Mouse (Mus musculus) intestine, embryonic 16.5 days (tissue): ENCODE results near the gene Clcn2. TPM values are rescaled to one million over a fixed set of nuclear protein-coding genes. Genes with fewer than 3 reads are reported as not detected.

Experiments used
- ATAC-seq: fragments of 200-750 bp; cut with Nextera tagmentation; 2 replicates; pipeline ENCODE4 v1.8.0; 2017; ENCODE audit warnings: moderate TSS enrichment, moderate library complexity
- H3K27ac ChIP-seq: fragments of 300-500 bp; sonication (generic); 2 replicates; pipeline ENCODE4 v1.5.1; 2014; ENCODE audit warnings: mild to moderate bottlenecking, low read length
- H3K27me3 ChIP-seq: fragments of 300-500 bp; sonication (generic); replicated peaks from 2 replicates; pipeline ENCODE4 v1.6.1; 2014; ENCODE audit warnings: low read length, control low read depth, mixed read lengths; ENCODE audit not compliant: control insufficient read depth, insufficient read depth
- H3K36me3 ChIP-seq: fragments of 300-500 bp; sonication (generic); 2 replicates; pipeline ENCODE4 v1.6.1; 2014; ENCODE audit warnings: low read length, control low read depth; ENCODE audit not compliant: control insufficient read depth, insufficient read depth
- H3K4me1 ChIP-seq: fragments of 300-500 bp; sonication (generic); 2 replicates; pipeline ENCODE4 v1.6.1; 2014; ENCODE audit warnings: low read length, control low read depth, mixed read lengths; ENCODE audit not compliant: control insufficient read depth, insufficient read depth
- H3K4me2 ChIP-seq: fragments of 300-500 bp; sonication (generic); 2 replicates; pipeline ENCODE4 v1.6.1; 2014; ENCODE audit warnings: low read depth, low read length, control low read depth
- H3K4me3 ChIP-seq: fragments of 300-500 bp; sonication (generic); 2 replicates; pipeline ENCODE4 v1.5.1; 2014; ENCODE audit warnings: mild to moderate bottlenecking, low read length
- H3K9ac ChIP-seq: fragments of 300-500 bp; sonication (generic); 2 replicates; pipeline ENCODE4 v1.6.1; 2014; ENCODE audit warnings: low read depth, low read length
- H3K9me3 ChIP-seq: fragments of 300-500 bp; sonication (generic); 2 replicates; pipeline ENCODE4 v1.6.1; 2016; ENCODE audit warnings: low read length, control low read depth; ENCODE audit not compliant: control insufficient read depth
- WGBS: fragments of 180-500 bp; shearing (Covaris S2); extraction: QIAGEN DNeasy Blood & Tissue Kit; methylation state at CpG from one replicate; pipeline ENCODE4 v1.1.7; 2014; 5-methylcytosine and 5-hydroxymethylcytosine counted together
- polyA plus RNA-seq: library from polyadenylated mRNA; unstranded; fragments of >200 nt; fragmentation: Nextera tagmentation; extraction: Ambion mirVana; gene quantifications from 2 replicates; pipeline ENCODE4 v1.2.1, GENCODE M21; 2015

The Clcn2 gene
- polyA plus RNA-seq, 1 experiment from 2014 or later: 13.1 TPM

GRCm38 (mm10) chr16:20736168-20736567, 18.6 kb upstream of the Clcn2 start:
- no peak for ATAC-seq
- Histone ChIP-seq H3K36me3 (no peaks in the 10 kb centered on the region), H3K27me3 (peaks cover 25% of the 10 kb centered on the region), H3K4me2 (no peak overlapping the region), H3K4me1 (peaks cover 11% of the 10 kb centered on the region), H3K9me3 (no peaks in the 10 kb centered on the region), H3K27ac (no peak overlapping the region), H3K4me3 (no peak overlapping the region), H3K9ac (no peak overlapping the region)
- 89% methylated on average over 7 of the region's 7 CpGs for WGBS

GRCm38 (mm10) chr16:20735651-20736050, 18.1 kb upstream of the Clcn2 start:
- no peak for ATAC-seq
- Histone ChIP-seq H3K27ac (no peak overlapping the region), H3K27me3 (peaks cover 25% of the 10 kb centered on the region), H3K36me3 (no peaks in the 10 kb centered on the region), H3K9me3 (no peaks in the 10 kb centered on the region), H3K4me2 (no peak overlapping the region), H3K9ac (no peak overlapping the region), H3K4me1 (peaks cover 11% of the 10 kb centered on the region), H3K4me3 (no peak overlapping the region)
- whole genome bisulfite sequencing: 72% methylated on average over 5 of the region's 5 CpGs

DNA sequence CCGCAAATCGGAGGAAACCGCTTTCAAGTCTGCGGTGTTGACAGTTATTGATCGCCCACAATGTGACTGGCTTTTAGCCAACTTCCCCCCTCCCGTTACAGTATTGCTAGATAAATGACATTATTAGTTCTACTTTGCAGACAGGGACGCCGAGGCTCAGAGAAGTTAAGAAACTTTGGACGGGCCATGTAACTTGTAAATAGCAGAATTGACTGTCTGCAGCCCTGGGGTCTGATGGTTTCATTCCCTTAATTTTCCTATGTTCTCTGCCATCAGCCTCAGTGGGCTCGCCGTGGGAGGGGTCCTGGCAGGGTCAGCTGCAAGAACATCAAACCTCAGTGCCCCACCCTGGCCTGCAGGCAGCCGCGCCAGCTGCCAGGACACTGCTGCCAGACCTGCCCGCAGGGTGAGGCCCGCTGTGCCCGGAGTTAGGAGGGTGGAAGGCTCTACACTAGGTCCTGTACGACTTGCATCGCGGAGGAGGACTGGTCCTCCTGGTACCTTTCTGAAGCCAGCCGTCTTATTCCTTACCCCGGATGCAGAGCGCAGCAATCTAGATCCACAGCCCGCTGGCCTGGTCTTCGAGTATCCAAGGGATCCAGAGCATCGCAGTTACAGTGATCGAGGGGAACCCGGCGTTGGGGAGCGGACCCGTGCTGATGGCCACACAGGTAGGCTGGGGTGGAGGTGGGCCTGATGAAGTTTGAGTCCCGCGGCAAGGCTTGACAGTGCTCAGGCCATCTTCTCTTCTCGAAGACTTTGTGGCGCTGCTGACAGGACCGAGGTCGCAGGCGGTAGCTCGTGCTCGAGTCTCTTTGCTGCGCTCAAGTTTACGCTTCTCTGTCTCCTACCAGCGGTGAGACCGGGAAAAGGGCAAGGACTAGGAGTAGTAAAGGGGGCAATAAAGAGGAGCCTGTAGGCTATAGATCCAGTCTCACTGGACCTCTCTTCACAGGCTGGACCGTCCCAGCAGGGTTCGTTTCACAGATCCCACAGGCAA, 16.5 kb upstream of the Clcn2 start, which contains the start of gene Thpo:
Thpo (minus strand) TSS at position 781 of the 1,000 bp plus-strand sequence.
- H3K27ac ChIP-seq: no peak within 1 kb of the TSS
- no peaks in the 10 kb centered on the region for H3K36me3 ChIP-seq
- peak within 1 kb of the TSS; percentile 100 for H3K4me2 ChIP-seq
- H3K9me3 ChIP-seq: no peaks in the 10 kb centered on the region
- H3K4me3 ChIP-seq: peak within 1 kb of the TSS; percentile 68
- 5% methylated on average over 45 of the region's 45 CpGs for WGBS
- no peak for ATAC-seq
- peaks cover 20% of the 10 kb centered on the region for H3K4me1 ChIP-seq
- peak within 1 kb of the TSS; percentile 81 for H3K9ac ChIP-seq
- peaks cover 25% of the 10 kb centered on the region for H3K27me3 ChIP-seq

DNA sequence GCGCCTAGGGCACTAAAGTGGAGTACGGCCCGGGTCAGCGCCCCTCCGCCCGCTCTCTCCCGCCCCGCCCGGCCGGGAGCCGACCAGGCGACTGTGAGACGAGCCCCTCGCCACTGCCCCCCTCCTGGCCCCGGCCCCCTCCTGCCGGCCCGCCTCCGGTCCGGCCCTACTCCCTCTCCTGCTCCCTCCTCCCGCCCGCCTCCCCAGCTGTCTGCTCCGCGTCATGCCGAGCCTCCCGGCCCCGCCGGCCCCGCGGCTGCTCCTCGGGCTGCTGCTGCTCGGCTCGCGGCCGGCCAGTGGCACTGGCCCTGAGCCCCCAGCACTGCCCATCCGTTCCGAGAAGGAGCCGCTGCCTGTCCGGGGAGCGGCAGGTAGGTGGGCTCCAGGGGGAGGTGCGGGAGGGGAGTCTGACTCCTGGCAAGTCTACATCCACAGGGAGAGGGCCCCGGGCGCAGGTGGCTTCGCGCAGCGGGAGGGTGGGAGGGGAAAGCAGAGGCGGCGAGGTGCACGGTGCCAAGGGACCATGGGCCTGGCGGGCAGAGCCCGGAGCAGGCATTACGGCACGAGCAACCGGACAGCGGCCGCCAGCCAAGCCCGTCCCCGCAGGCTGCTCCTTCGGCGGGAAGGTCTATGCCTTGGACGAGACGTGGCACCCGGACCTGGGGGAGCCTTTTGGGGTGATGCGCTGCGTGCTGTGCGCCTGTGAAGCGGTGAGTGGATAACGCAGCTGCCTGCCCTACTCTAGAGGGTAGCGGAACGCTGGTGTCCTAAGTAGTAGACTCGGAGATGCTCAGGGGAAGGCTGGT, 15.6 kb upstream of the Clcn2 start, which contains the start of gene Chrd:
Chrd (plus strand) TSS at position 203 of the 806 bp plus-strand sequence.
- no peaks in the 10 kb centered on the region for H3K9me3 ChIP-seq
- ATAC-seq: peak; percentile 81
- peak within 1 kb of the TSS; percentile 81 for H3K9ac ChIP-seq
- peak within 1 kb of the TSS; percentile 52; the same call in 1 of the 2 replicates for H3K27ac ChIP-seq
- peak within 1 kb of the TSS; percentile 100 for H3K4me2 ChIP-seq
- peaks cover 25% of the 10 kb centered on the region for H3K27me3 ChIP-seq
- H3K36me3 ChIP-seq: no peaks in the 10 kb centered on the region
- peak within 1 kb of the TSS; percentile 68 for H3K4me3 ChIP-seq
- peaks cover 20% of the 10 kb centered on the region for H3K4me1 ChIP-seq
- under 1% methylated on average over 58 of the region's 70 CpGs for WGBS

DNA sequence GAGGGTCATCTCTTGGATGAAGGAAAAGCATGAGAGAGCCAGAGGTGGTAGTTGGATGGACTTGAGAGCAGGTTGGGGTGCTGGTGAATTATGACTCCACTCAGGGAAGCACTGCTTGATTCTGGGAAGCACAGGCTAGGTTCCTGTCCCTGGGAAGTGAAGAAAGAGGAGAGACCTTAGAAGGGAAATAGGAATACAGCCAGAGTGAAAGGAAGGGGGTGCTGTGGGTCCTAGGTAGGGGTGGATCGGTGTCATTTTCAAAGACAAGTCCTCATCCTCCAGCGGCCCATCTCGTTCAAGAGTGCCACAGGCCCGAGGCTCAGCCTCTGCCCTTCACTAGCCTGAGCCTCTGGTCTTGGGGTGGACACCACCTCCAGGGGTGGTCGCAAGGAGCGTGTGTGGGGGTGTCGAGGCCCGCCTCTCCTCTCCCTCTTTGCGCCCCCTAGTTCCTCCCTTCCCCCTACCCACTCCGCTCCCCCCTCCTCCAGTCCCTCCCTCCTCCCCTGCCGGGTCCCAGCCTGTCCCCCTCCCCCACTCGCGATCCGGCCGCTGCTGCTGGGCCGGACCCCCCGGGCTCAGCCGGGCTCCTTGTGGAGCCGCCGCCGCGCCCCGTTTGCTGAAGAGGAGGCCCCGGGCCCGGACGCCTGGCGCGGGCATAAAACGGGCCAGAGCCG, 14.8 kb upstream of the Clcn2 start:
- ATAC-seq: peak; percentile 12
- H3K27ac ChIP-seq: peak overlapping the region; percentile 52; the same call in 1 of the 2 replicates
- peak overlapping the region; percentile 68 for H3K4me3 ChIP-seq
- no peaks in the 10 kb centered on the region for H3K36me3 ChIP-seq
- H3K4me2 ChIP-seq: peak overlapping the region; percentile 100
- peaks cover 20% of the 10 kb centered on the region for H3K4me1 ChIP-seq
- H3K9me3 ChIP-seq: no peaks in the 10 kb centered on the region
- peak overlapping the region; percentile 81 for H3K9ac ChIP-seq
- peaks cover 25% of the 10 kb centered on the region for H3K27me3 ChIP-seq
- WGBS: 3% methylated on average over 30 of the region's 30 CpGs

- Histone ChIP-seq H3K27ac (no peak overlapping the region), H3K9me3 (no peaks in the 10 kb centered on the region), H3K36me3 (no peaks in the 10 kb centered on the region), H3K9ac (no peak overlapping the region), H3K27me3 (peaks cover 25% of the 10 kb centered on the region), H3K4me3 (no peak overlapping the region), H3K4me2 (no peak overlapping the region), H3K4me1 (peaks cover 20% of the 10 kb centered on the region)
- ATAC-seq: no peak
- 71% methylated on average over 5 of the region's 5 CpGs for WGBS
Measured at GRCm38 (mm10) chr16:20731688-20732087, 14.1 kb upstream of the Clcn2 start.

GRCm38 (mm10) chr16:20730293-20730711, 12.8 kb upstream of the Clcn2 start:
- Histone ChIP-seq H3K27ac (no peak overlapping the region), H3K9ac (peak overlapping the region; percentile 37; the same call in 1 of the 2 replicates), H3K4me2 (peak overlapping the region; percentile 40), H3K27me3 (peaks cover 20% of the 10 kb centered on the region), H3K4me1 (peaks cover 20% of the 10 kb centered on the region), H3K36me3 (no peaks in the 10 kb centered on the region), H3K9me3 (no peaks in the 10 kb centered on the region), H3K4me3 (peak overlapping the region; percentile 23)
- ATAC-seq: peak; percentile 64
- WGBS: 37% methylated on average over 5 of the region's 5 CpGs

- ATAC-seq: no peak
- 66% methylated on average over 1 of the region's 1 CpGs for WGBS
Measured at GRCm38 (mm10) chr16:20726384-20726783, 8.8 kb upstream of the Clcn2 start.

More at GRCm38 (mm10) chr16:20726384-20726783, 8.8 kb upstream of the Clcn2 start:
- Histone ChIP-seq H3K27me3 (no peaks in the 10 kb centered on the region), H3K36me3 (peaks cover 4% of the 10 kb centered on the region; the same call in 1 of the 2 replicates), H3K9ac (no peak overlapping the region), H3K4me1 (peaks cover 12% of the 10 kb centered on the region; the same call in 1 of the 2 replicates), H3K9me3 (no peaks in the 10 kb centered on the region), H3K4me2 (no peak overlapping the region), H3K4me3 (no peak overlapping the region), H3K27ac (no peak overlapping the region)
